Mouse (Mus musculus): ENCODE results near the gene Dis3l.

DNA sequence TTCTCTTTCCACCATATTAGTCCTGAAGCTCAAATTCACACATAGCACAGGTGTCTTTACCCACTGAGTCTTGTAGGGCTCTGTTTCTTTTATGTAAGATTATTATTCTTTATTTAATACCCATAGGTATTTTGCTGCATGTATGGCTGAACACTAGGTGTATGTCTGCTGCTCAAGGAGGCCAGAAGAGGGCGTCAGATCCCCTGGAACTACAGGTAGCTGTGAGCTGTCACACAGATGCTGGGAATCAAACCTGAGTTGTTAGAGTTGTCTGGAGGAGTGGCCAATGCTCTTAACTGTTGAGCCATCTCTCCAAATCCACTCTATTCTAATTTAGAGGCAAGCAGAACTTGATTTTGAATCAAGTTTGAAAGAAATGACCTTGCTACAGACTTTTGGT, 29.0 kb downstream of the Dis3l start:
- TF ChIP-seq GATA1 (IDR thresholded peaks at IDR 0.05; ENCODE audit: borderline replicate concordance, low read length), result no peak
- no peak for TF ChIP-seq FLI1 (IDR thresholded peaks at IDR 0.05; ENCODE audit: low read length)

Data from megakaryocyte, embryonic 14.5 days (primary cell).